Mouse (Mus musculus): ENCODE results near the gene Zfp46.

Zfp46 gene

DNA sequence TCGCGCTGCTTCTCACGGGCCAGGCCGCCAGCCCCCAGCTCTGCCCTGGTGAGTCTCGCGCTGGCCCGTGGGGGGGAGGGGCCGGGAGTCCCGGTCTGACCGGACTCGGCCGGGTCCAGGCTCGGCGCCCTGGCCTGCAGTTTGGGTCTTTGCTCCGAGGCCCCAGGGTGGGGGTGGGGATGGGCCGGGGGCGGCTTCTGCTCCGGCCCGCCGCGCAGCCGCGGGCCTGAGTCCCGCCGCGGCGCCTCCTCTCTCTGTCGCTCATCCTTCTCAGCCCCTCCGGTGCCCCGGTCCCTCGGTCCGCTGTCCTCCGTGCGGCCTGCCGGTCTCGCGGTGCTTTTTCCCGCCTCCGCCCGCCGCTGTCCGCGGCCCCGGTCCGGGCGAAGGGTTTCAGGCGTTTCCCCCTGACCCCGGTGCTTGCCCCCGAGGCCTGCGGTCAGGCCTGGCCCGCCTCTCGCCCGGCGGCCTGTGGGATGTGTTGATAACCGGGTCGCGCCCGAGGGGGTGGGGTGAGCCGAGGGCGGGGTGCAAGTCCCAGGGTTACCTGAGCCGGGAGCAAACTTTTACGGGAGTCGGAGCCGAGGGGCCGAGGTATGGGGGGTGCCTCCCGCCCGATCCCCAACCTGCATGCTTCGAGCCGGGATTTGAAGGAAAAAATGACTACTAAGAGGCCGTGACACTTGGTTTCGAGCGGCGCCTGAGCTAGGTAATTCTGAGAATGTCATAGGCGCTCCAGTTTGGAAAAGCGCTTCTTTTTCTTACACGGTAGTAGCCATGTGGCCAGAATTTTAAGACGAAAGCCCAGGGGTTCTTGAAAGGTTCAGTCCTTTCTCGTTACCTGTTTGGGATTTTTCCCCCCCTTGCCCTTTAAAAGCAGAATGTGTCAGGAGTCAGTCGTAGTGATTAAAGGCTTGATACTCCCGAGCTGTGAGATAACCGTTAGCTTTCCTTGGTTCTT, 26.8 kb downstream of the Zfp46 start:
- DNase-seq (ENCODE audit: low read depth) = peak; percentile 30

DNA sequence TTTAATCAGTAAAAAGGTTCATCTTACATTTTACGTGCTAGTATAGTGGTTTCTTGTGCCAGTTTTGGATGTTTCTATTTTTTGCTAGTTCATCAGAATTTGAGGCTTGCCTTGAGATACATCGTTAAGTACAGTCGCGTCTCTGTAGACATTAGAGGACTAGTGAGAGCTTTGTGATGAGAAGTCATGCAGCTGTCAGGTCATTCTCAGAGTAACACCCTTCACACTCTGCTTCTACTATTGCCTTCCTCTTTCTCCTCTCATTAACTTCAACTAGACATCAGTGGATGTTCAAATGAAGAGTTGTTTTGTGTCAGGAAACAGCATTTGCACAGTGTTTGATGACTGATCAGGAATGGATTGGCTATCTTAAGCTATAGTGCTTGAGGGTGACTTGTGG, 28.1 kb downstream of the Zfp46 start:
- DNase-seq (ENCODE audit: low read depth) = no peak

DNA sequence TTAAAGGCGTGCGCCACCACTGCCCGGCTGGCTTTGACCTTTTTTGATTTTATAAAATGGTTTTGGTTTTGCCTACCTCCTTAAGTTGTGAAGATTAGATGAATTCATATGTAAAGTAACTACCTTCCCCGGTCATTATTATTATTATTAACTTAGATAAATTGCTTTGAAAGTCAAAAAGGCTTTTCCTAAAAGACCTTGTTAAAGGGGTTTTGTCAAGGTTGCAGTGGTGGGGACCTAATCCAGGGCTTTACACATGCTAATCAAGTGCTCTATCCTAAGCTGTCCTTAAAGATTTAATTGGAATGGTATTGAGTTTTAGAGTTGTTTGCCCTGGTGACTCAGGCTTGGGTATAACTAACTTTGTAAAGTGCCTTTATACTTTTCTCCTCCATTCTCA, 33.2 kb downstream of the Zfp46 start:
- DNase-seq (ENCODE audit: low read depth) = no peak

DNA sequence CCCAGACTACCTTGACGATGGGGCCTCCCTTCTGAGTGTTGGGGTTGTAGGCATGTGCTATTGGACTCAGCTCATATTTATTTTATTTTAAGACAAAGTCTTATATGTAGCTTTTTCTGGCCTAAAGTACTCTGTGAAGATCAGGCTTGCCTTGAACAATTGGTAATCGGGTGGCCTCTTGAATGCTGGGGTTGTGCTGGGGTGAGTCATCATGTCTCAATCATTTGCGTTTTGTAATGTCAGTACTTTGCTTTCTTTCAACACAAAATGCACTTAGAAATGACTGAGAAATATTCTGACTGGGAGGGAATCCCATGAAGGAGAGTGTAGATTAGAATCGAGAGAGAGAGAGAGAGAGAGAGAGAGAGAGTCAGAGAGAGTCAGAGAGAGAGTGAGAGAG, 35.5 kb downstream of the Zfp46 start:
- DNase-seq (ENCODE audit: low read depth) = no peak

DNA sequence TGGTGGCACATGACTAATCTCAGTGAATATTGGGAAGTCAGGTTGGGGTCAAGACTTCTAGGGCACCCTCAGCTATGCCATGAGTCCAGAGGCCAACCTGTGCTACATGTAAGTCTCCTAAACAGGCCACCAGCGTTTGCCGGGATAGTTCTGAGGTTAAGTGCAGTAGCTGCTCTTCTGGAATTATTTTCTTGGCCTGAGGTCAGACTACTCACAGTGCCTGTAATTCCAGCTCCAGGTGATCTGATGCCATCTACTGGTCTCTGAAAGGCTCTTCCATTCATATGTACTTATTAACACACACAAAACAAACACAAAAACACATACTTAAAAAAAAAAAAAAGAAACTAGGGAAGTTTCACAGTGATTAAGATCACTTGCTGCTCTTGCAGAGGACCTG, 39.7 kb downstream of the Zfp46 start:
- DNase-seq (ENCODE audit: low read depth) = no peak

DNA sequence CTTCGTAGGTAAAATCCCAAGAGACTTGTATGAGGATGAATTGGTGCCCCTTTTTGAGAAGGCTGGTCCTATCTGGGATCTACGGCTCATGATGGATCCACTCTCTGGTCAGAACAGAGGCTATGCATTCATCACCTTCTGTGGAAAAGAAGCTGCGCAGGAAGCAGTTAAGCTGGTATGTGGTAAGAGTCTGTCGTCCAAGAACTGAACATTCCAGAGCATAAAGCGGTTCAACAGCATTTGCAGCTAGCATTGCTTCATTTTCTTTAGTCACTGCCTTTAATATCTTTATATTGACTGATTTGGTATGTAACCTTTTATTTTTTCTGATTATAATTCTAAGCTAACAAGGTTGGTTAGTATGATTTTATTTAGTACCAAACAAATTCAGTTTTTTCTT, 42.8 kb downstream of the Zfp46 start:
- no peak for DNase-seq (ENCODE audit: low read depth)

DNA sequence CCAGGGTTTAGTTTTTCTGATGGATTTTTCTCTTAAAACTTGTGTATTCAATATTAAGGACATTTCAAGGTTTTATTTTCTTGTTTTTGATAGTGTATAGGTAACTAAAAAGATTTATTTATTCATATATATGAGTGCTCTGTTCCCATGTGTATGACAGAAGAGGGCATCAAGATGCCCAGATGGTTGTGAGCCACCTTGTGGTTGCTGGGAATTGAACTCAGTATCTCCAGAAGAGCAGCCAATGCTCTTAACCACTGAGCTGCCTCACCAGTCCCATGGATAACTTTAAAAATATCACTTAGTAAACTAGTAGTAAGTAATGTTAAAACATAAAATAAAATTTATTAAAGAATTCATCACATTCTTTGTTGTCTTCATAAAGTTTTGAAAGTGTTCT, 43.6 kb downstream of the Zfp46 start:
- DNase-seq (ENCODE audit: low read depth) = no peak

DNA sequence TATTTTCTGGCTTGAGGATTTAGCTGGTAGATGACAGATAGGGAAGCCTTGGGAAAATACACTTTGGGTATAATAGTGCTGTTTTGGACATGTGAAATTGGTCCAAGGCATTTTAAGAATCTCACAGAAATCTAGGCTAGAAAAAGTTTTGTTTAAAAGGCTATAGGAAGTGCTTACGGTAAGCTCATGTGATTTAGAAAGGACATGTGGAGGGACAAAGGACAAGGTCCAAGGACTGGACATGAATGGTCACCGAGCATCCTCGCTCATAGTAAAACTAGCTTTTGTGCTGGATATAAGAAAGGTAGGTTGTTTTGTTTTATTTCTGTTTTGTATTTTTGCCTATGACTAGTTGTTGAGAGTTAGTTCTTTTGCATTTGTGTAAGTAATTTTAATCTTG, 47.2 kb downstream of the Zfp46 start:
- no peak for DNase-seq (ENCODE audit: low read depth)

DNA sequence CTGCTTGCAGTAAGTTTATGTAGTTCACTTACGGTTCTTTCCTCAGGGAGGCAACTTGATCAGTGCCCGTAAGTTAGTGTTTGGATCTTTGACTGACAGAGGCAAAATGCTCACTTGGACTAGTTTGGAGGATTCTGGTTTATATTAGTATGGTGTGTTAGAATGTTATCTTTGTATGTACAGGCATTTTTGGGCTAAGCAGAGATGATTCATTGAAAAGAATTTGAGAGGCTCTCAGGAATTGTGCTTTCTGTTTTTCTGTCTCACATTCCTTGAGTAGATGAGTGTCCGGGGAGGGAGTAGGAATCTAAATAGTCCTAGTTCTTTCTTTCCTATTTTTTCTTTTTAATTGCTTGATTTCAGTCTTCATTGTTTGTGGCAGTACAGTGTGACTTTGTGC, 48.7 kb downstream of the Zfp46 start:
- DNase-seq (ENCODE audit: low read depth) = no peak

DNA sequence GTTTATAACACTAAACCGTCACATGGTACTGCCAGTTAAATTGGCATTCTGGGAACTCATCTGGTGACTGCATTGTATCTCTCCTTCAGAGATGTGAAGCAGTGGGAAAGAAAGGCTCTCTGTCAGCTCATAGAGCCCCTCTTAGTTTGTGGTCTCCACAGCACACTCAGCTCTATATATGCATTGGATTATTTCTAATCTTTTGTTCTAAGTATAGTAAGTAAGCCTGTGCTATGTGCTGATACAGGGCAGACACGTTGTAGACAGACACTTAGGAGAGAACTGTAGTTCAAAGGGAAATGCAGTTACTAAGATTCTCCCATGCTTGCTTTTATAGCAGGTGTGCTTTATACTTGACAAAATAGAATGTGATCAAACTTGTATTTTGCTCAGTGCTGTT, 50.6 kb downstream of the Zfp46 start:
- no peak for DNase-seq (ENCODE audit: low read depth)

DNA sequence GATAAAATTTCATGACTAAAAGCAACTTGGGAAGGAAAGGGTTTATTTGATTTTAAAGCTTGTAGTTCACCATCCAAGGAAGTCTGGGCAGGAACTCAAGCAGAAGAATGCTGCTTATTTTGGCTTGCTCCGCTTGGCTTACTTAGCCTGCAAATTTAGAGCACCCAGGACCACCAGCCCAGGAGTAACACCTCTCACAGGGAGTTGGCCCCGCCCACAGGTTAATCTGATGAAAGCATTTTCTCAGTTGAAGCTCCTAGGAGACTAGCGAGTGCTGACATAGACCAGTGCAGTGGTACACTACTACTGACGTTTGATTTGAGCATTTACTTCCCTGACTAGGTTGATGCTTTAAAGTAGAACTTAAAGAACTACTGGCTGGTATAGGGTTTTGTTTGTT, 52.6 kb downstream of the Zfp46 start:
- no peak for DNase-seq (ENCODE audit: low read depth)
